Mouse (Mus musculus) megakaryocyte, embryonic 14.5 days (primary cell): ENCODE results near the gene Nudcd2.

Source experiments
- FLI1 ChIP-seq: IDR thresholded peaks from 2 replicates; pipeline ENCODE4 v1.6.1; 2012; ENCODE audit warnings: low read length, inconsistent platforms, mixed read lengths
- GATA1 ChIP-seq: IDR thresholded peaks from 3 replicates; pipeline ENCODE4 v1.6.1; 2012; ENCODE audit warnings: mixed read lengths, low read length, inconsistent platforms, borderline replicate concordance

DNA sequence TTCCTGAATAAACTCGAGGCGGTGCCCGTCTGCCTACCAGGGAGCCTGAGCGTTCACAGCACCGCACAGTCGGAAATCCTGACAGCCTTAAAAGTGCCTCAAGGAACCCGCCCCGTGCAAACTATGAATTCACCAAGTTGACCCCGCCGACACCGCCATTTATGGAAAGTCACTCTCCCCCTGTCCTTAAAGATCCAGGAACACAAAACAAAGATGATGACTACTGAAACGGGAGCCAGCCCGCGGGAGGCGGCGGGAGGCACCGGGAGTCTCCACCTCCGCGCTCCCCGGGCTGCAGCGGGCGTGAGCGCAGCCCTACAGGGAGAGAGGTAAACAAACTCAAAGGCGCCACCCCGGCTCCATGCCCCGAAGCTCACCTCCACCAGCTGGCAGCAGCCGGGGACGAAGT is 41.4 kb upstream of the Nudcd2 start:
- TF ChIP-seq GATA1, result no peak
- no peak for TF ChIP-seq FLI1
